Mouse (Mus musculus): ENCODE results near the gene Apeh.
"Not testable (repeated sequence)": the region's sequence is repeated elsewhere in the genome, so short reads cannot be mapped to it uniquely, and the experiment has no call there.

The Apeh gene

GRCm38 (mm10) chr9:108094184-108094941, at the start of gene Apeh:
TSS of gene Apeh (minus strand) at chr9:108094606.
- peak; percentile 88 for DNase-seq (ENCODE audit: low read depth, low spot score)

DNA sequence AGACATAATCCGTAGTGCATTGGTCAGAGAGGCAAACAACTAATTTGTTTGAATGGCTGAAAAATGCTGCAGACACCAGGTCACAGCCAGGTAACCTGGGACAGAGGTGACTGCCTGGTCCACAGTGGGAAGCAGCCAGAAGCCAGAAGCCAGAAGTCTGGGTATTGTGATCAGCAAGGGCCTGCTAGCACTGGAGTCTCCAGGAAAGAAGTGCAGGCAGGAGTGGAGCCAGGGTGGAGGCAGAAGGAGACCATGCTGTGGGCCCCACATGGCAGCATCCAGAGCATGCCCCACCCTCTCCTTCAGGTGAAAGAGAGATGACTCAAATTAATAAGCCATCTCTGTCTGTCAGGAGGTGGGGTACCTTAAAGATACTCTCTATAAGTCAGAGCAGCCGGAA, 49.1 kb upstream of the Apeh start:
- no peak for DNase-seq (ENCODE audit: low read depth, low spot score)

- no peak for DNase-seq (ENCODE audit: low read depth, low spot score)
Observed at GRCm38 (mm10) chr9:108141387-108141786, 47.0 kb upstream of the Apeh start.

DNA sequence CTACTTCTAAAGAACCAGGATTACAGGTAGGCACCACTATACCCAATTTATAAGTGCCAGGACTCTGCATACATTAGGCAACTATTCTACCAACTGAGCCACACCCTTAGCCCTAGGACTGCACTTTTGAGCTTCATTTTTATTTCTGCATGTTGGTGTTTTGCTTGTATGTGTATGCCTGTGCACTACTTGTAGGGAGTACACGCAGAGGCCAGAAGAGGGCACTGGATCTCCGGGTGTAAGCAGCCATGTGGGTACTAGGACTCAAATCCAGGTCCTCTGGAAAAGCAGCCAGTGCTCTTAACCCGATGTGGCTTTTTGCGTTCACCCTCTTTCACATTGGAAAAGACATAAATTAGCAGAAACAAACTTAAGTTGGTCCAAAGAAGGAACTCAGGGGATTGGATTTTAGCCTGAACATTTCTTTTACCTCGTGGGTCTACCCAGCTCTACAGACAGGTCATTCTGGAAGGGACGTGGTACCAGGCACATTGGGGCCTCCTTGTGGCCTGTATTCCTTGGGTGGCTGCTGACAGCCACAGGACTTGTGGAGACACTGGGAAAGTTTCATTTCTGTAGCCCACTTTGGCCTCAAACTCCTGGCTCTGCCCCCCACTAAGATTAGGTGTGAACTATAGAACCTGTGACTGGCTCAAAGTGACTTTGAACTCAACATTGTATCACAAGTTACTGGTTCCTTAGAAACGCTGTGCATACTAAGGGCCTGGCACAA, 45.7 kb upstream of the Apeh start:
- DNase-seq (ENCODE audit: low read depth, low spot score), result no peak

GRCm38 (mm10) chr9:108139169-108139962, 45.0 kb upstream of the Apeh start:
- no peak for DNase-seq (ENCODE audit: low read depth, low spot score)

DNA sequence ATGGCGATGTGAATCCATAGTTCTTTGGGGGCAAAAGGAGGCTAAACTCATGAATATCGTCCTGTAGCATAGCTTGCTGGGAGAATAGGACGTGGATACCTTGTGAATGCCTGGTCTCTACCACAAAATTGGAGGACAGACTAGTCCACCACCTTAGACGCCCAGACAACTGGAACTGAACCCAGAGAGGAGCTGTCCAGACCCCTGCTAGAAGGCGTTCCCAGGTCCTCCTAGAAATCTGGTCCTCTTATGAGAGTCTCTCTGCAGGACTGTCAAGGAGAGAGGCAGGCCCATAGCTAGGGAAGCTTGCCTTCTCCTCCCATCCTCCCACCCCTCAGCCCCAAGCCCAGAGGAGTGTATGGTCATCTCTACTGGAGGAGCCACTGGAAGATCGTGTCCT, 43.7 kb upstream of the Apeh start:
- DNase-seq (ENCODE audit: low read depth, low spot score), result no peak

DNA sequence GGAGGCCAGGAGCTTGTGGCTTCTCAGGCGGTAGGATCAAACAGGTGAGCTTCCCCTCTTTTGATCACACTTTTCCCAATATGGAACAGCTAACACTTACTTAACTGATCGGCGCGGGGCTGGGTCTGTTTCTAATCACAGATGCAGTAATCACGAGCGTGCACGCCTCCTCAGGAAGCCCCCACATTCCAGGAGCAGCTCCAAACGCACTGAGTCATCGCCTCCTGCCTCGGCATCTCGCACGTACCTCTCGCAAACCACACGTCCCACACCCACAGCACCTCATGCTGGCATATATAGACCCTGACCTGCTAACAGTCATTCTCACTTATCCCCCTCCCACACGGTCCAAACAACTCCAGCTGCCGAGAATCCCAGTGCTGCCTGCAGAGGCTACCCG, 43.1 kb upstream of the Apeh start:
- no peak for DNase-seq (ENCODE audit: low read depth, low spot score)

DNA sequence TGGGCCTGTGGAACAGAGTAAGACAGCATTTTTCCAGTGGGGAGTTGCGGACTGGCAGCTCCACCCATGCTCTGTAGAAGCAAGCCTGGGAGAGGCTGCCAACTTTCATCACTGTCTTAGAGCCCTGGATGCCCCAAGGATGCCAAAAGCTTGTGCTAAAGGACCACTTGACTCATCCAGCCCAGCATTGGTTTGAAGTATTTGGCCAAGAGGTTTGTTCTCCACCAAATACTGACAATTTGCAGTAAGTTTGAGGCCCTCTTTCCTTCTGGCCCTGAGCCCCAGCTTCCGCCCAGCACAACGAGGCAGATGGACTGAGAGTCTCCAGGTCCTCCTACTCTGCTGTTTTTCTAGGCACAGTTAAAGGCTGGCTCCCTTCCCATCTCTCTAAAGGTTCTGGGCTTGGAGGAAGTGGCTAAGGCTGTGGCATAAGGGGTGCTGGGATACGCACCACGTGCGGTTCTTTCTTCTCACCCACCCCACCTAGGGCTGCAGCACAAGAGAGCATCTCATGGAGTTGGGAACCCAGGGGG, 42.6 kb upstream of the Apeh start:
- DNase-seq (ENCODE audit: low read depth, low spot score), result no peak

- no peak for DNase-seq (ENCODE audit: low read depth, low spot score)
Observed at GRCm38 (mm10) chr9:108136225-108136624, 41.8 kb upstream of the Apeh start.

DNA sequence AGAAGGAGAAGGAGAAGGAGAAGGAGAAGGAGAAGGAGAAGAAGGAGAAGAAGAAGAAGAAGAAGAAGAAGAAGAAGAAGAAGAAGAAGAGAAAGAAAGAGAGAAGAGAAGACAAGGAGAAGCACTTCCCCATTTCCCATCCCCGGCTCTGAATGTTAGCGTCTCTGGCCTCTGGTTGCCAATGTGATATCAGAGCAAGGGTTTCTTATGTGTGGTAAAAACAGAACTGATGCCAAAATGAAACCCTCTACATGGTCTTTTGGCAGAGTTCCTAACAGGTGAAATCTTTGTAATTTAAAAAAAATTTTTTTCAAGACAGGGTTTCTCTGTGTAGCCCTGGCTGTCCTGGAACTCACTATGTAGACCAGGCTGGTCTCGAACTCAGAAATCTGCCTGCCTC, 41.3 kb upstream of the Apeh start:
- DNase-seq (ENCODE audit: low read depth, low spot score), result not testable (repeated sequence)

GRCm38 (mm10) chr9:108133478-108133877, 39.1 kb upstream of the Apeh start:
- DNase-seq (ENCODE audit: low read depth, low spot score), result no peak

DNA sequence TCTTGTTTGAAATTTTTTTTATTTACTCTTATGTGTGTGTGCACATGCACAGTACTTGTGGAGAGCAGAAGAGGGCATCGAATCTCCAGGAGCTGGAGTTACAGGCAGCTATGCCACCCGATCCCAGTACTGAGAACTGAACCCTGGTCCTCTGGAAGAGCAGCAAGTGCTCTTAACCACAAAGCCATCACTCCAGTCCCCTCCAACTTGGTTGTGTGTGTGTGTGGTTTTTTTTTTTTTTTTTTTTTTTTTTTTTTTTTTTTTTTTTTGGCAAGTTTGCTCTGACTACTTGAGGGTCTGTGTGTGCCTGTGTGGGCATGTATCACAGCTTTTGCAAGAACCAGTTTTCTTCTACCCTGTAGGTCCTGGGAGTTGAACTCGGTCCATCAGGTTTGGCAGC, 38.0 kb upstream of the Apeh start:
- no peak for DNase-seq (ENCODE audit: low read depth, low spot score)

DNA sequence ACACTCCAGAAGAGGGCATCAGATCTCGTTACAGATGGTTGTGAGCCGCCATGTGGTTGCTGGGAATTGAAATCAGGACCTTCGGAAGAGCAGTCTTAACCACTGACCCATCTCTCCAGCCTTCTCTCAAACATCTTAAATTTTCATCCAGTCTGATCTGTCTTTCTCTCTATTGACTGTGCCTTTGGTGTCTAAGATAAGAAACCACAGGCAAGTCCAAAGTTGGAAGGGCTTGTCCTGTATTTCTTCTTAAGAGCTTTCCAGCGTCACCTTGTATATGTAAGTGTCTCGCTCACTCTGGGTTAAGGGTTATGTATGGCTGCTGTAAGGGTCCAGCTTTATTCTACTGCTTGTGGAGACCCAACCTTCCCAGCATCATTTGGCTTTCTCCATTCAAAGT, 37.1 kb upstream of the Apeh start:
- no peak for DNase-seq (ENCODE audit: low read depth, low spot score)

DNA sequence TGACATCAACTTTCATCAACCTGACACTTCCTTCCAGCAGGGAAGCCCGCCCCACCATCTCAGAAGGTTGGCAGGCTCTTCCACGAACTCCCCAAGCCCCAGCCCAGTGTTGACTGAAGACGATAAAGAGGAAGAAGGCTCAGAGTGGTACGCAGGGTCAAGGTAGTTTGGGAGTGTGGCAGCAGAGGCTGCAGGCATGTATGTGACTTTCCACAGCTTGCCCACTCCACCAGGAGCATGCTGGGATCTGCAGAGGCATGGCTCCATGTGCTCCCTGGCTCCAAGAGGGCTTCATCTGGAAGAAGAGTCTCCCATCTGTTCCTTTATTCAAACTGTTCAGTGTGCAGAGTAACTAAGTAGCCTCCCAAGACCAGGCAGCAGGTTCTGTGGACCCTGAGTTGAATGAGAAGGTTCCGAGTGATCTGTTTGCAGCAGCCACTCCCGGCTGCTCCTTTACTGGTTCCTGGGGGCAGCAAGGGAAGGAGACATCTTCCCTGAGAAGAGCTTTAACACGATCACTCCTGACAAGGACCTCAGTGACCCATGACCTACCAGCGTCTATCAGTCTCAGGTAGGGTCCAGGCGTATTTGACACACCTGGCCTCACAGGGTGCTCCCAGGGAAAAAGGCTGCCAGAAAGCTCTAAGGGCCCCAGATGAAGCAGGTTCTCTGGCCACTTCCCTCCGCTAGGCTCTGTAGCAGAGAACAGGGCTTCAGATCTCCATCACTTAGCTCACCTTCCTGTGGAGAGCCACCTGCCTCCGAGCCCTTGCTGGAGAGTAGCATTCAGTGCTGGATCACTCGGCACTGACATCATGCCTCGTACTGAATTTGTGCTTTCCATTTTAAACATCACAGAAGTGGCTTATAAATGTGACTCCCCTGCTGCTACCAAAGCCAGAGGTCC, 34.9 kb upstream of the Apeh start:
- no peak for DNase-seq (ENCODE audit: low read depth, low spot score)

DNA sequence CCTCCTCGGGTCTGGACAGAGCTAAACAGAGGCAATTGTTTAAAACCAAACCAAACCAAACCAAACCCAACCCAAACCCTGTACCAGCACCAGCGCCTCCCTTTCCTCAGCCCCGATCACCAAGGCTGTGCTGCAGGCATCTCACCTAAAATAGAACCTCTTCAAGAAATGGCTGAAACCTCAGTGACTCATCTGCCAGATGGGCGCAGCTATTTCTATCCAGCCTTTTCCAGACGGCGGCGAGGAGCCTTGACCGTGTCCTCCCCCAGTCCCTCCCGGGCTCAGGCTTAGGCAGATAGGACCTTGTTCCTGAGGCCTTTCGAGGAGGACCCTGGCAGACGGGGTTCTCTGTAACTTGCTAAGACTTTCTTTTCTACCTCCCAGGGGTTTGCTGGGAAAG, 33.8 kb upstream of the Apeh start:
- no peak for DNase-seq (ENCODE audit: low read depth, low spot score)

- DNase-seq (ENCODE audit: low read depth, low spot score), result no peak
Observed at GRCm38 (mm10) chr9:108126436-108127180, 32.2 kb upstream of the Apeh start.

DNA sequence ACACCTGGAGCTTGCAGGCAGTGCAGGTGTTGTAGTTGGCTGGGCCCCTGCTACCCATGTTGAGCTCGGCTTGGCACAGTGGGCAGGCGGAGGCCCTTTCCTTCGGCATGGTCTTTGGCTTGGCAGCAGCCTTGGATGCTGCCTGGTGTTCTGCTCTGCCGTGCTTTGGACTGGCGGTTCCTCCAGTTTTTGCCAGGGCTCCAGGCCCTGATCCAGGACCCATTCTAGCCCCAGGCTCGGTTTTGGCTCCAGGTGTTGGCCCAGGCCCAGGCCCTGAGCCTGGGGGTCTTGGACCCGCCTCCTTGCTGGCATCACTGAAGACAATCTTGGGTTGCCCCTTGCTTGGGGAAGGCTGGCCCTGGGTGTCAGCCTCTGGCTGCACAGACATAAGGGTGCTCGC, 31.3 kb upstream of the Apeh start:
- DNase-seq (ENCODE audit: low read depth, low spot score), result no peak

- DNase-seq (ENCODE audit: low read depth, low spot score), result no peak
Observed at GRCm38 (mm10) chr9:108123916-108124315, 29.5 kb upstream of the Apeh start.

- DNase-seq (ENCODE audit: low read depth, low spot score), result no peak
Observed at GRCm38 (mm10) chr9:108121170-108121969, 27.0 kb upstream of the Apeh start.

DNA sequence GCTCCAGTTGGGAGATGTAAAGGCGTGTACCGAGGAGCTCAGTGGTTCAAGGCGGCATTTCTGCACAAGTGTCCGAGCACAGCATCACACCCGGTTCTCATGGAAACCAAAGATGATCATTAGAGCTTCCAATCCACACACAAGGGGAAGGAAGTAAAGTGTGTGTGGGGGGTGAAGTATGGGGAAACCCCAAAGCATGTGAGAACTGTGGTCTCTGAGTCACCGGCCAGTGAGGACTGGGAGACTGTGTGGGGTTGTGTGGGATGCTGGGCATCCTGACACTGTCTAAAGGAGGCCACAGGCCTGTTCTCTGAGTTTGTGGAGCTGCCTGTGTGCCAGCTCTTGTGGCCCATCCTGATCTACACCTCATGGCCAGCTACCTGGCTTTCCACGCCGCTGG, 26.3 kb upstream of the Apeh start:
- DNase-seq (ENCODE audit: low read depth, low spot score), result no peak

Measured in embryo, embryonic 11.5 days (tissue).